Mouse (Mus musculus) kidney, adult 2 months (tissue): Measurements from ENCODE around the gene Vps36.

Source experiments
- CTCF ChIP-seq: fragments of 200-500 bp; conservative IDR thresholded peaks from 2 replicates; pipeline ENCODE4 v1.5.1; 2011; ENCODE audit warnings: low read depth, mild to moderate bottlenecking, control low read depth, low read length, moderate library complexity, mixed read lengths; ENCODE audit not compliant: insufficient read depth, insufficient read length
- POLR2A ChIP-seq: fragments of 200-500 bp; IDR thresholded peaks from one replicate; pipeline ENCODE4 v1.6.1; 2011; ENCODE audit warnings: low read depth, low read length, control low read depth

- no peak for TF ChIP-seq CTCF
- TF ChIP-seq POLR2A, result no peak
These were observed 33.8 kb downstream of the Vps36 start for GRCm38 (mm10) chr8:22226361-22226760.
